14 mouse cellular contexts compared by ENCODE assay signal in genomic region chr9:110230395-110231071, GRCm38 (mm10). TPM values are rescaled to one million over a fixed set of nuclear protein-coding genes. Genes with fewer than 3 reads are reported as not detected.
DNase-seq lines count a peak whose midpoint lies in the region; ATAC-seq and TF ChIP-seq lines count a peak whose summit lies in the region.
"Had no signal": no experiment of that assay in that cellular context is flagged by ENCODE, and none has a peak within 500 bp of the region (broad histone marks: within the 10 kb centered on the region; RNA-seq: fewer than 3 reads in every experiment).

No protein-coding gene starts in this region.

- 0 out of 2 replicates have a peak, but pooled peaks have one; percentile 40 for ATAC-seq in lung, embryonic 14.5 days (ENCODE audit: insufficient read depth)
- peak; percentile 42; the same call in 1 of the 2 replicates for ATAC-seq in limb, embryonic 13.5 days (ENCODE audit: low FRiP score, low read depth)
- ATAC-seq: inflammation-experienced regulatory T-cells, adult 6 months had no signal

- no peaks in the 10 kb centered on the region for H3K9me3 ChIP-seq in lung, embryonic 14.5 days (ENCODE audit: low read depth, low read length)
- no peaks in the 10 kb centered on the region for H3K9me3 ChIP-seq in limb, embryonic 13.5 days
- H3K9me3 ChIP-seq: liver, embryonic 15.5 days; neural tube, embryonic 12.5 days had no signal

- no peak for TF ChIP-seq CTCF in lung, embryonic 14.5 days (IDR thresholded peaks at IDR 0.05; ENCODE audit: low read depth)

- 83% methylated on average over 16 of the region's 16 CpGs for WGBS in lung, embryonic 14.5 days
- WGBS in limb, embryonic 13.5 days: 71% methylated on average over 16 of the region's 16 CpGs

- no peak overlapping the region for H3K4me2 ChIP-seq in lung, embryonic 14.5 days
- H3K4me2 ChIP-seq in limb, embryonic 13.5 days (replicated peaks): no peak overlapping the region
- H3K4me2 ChIP-seq: liver, embryonic 15.5 days; midbrain, embryonic 11.5 days; neural tube, embryonic 12.5 days had no signal

- H3K4me1 ChIP-seq in lung, embryonic 14.5 days (ENCODE audit: insufficient read depth): no peaks in the 10 kb centered on the region
- 0 out of 2 replicates have a peak, but pooled peaks cover 5% of the 10 kb centered on the region for H3K4me1 ChIP-seq in limb, embryonic 13.5 days
- H3K4me1 ChIP-seq: neural tube, embryonic 12.5 days had no signal

- peak; percentile 52 for DNase-seq in heart, adult 11 months
- DNase-seq in heart, postnatal 25 days (ENCODE audit: low spot score): no peak
- no peak for DNase-seq in lung, embryonic 14.5 days
- no peak for DNase-seq in lung, postnatal 25 days (ENCODE audit: low spot score)
- DNase-seq in cerebellum, adult 11-12 months: peak; percentile 93
- no peak for DNase-seq in kidney, adult 8-10 months
- DNase-seq in adrenal gland, postnatal 4 days (ENCODE audit: low spot score in 2 of 2): no peak
- DNase-seq: kidney, postnatal 4 days; thymus, adult 18-20 months had no signal

- H3K4me3 ChIP-seq in lung, embryonic 14.5 days (ENCODE audit: low read depth, low read length): no peak overlapping the region
- H3K4me3 ChIP-seq in limb, embryonic 13.5 days: no peak overlapping the region
- H3K4me3 ChIP-seq: liver, embryonic 15.5 days; neural tube, embryonic 12.5 days had no signal

- no peaks in the 10 kb centered on the region for H3K27me3 ChIP-seq in lung, embryonic 14.5 days (ENCODE audit: insufficient read depth, low read length)
- no peaks in the 10 kb centered on the region for H3K27me3 ChIP-seq in limb, embryonic 13.5 days
- H3K27me3 ChIP-seq: liver, embryonic 15.5 days; neural tube, embryonic 12.5 days had no signal

- no peak overlapping the region for H3K27ac ChIP-seq in lung, embryonic 14.5 days (ENCODE audit: low read depth)
- no peak overlapping the region for H3K27ac ChIP-seq in limb, embryonic 13.5 days
- H3K27ac ChIP-seq: liver, embryonic 15.5 days; neural tube, embryonic 12.5 days had no signal

- H3K36me3 ChIP-seq in lung, embryonic 14.5 days (ENCODE audit: insufficient read depth): peaks cover 84% of the 10 kb centered on the region
- peaks cover 95% of the 10 kb centered on the region for H3K36me3 ChIP-seq in limb, embryonic 13.5 days

- no peak overlapping the region for H3K9ac ChIP-seq in lung, embryonic 14.5 days
- no peak overlapping the region for H3K9ac ChIP-seq in limb, embryonic 13.5 days
- H3K9ac ChIP-seq: liver, embryonic 15.5 days; neural tube, embryonic 12.5 days had no signal

- intact Hi-C loops in heart, postnatal 25 days (cut with DNase I): no loop called here

RNA-seq across cellular contexts. Expression of gene Cspg5, which starts 13.1 kb away (rescaled TPM):
- total RNA-seq in heart, postnatal 25 days (2021): under 1 TPM; 0.13 to 0.14 TPM
- 2.6 and 3.5 TPM in 2 replicates for polyA plus RNA-seq in lung, embryonic 14.5 days (2014; fragmentation: Nextera tagmentation; extraction: Ambion mirVana)
- 3.7 and 4.5 TPM in 2 replicates for polyA plus RNA-seq in limb, embryonic 13.5 days (2015; fragmentation: Nextera tagmentation; extraction: Ambion mirVana)
- total RNA-seq in adrenal gland, postnatal 4 days (2021): 10 to 100 TPM; 38.5 to 41.4 TPM

Comparison
In these comparisons a context has a peak if more than half of its experiments do, and no peak if none do; other contexts are left out.
1. DNase-seq: peak in heart, adult 11 months (single experiment) and cerebellum, adult 11-12 months (single experiment); none in heart, postnatal 25 days (single experiment), lung, embryonic 14.5 days (single experiment), lung, postnatal 25 days (single experiment), kidney, adult 8-10 months (0 of 2) and adrenal gland, postnatal 4 days (0 of 2).
2. RNA of gene Cspg5, which starts 13.1 kb away (total RNA-seq): 38.5 to 41.4 TPM in adrenal gland, postnatal 4 days; 0.13 to 0.14 TPM in heart, postnatal 25 days; every median in the first group is over 10 times any median in the second.